Mouse (Mus musculus) MEL (cell line): ENCODE data around the gene Naa16. TPM values are rescaled to one million over a fixed set of nuclear protein-coding genes. Genes with fewer than 3 reads are reported as not detected.

ENCODE experiments used
- DNase-seq: peaks from one replicate; pipeline ENCODE4 v3.0.0; 2011; ENCODE audit warnings: low read depth, low spot score
- H3K27ac ChIP-seq: 2 replicates; pipeline ENCODE4 v1.5.1; 2012; ENCODE audit warnings: low read depth, mild to moderate bottlenecking, control low read depth, low read length, moderate library complexity; ENCODE audit not compliant: control insufficient read depth
- H3K27me3 ChIP-seq, 2 experiments: fragments of 150-350 bp in 1 of 2; sonication (generic) in 1 of 2; 2 replicates each; pipeline ENCODE4 v1.6.1; 2012; ENCODE audit warnings: low read length in 2 of 2, mild to moderate bottlenecking in 2 of 2, improper control_type of control experiment in 1 of 2, moderate library complexity in 1 of 2; ENCODE audit not compliant: insufficient read depth in 2 of 2, control insufficient read depth in 1 of 2
- H3K36me3 ChIP-seq, 2 experiments: 2 replicates each; pipeline ENCODE4 v1.6.1; 2012 to 2014; ENCODE audit warnings: low read length in 2 of 2, improper control_type of control experiment in 1 of 2, inconsistent platforms in 1 of 2, mild to moderate bottlenecking in 1 of 2; ENCODE audit not compliant: insufficient read depth in 2 of 2, control insufficient read depth in 1 of 2
- H3K4me1 ChIP-seq, 2 experiments: fragments of 150-350 bp in 1 of 2; sonication (generic) in 1 of 2; 2 replicates each; pipeline ENCODE4 v1.6.1; 2012; ENCODE audit warnings: low read length in 2 of 2, improper control_type of control experiment in 1 of 2, mild to moderate bottlenecking in 1 of 2; ENCODE audit not compliant: insufficient read depth in 2 of 2, control insufficient read depth in 1 of 2
- H3K4me3 ChIP-seq, 2 experiments: fragments of 150-350 bp in 1 of 2; sonication (generic) in 1 of 2; 2 replicates each; pipeline ENCODE4 v1.5.1; 2012; ENCODE audit warnings: low read depth in 2 of 2, low read length in 2 of 2, mild to moderate bottlenecking in 2 of 2, moderate library complexity in 2 of 2, control low read depth in 1 of 2, improper control_type of control experiment in 1 of 2; ENCODE audit not compliant: control insufficient read depth in 1 of 2, insufficient read depth in 1 of 2
- H3K79me2 ChIP-seq: 2 replicates; pipeline ENCODE4 v1.6.1; 2012; ENCODE audit warnings: mild to moderate bottlenecking, low read length, moderate library complexity; ENCODE audit not compliant: control insufficient read depth, poor library complexity, insufficient read depth
- H3K9ac ChIP-seq: 2 replicates; pipeline ENCODE4 v1.6.1; 2012; ENCODE audit warnings: low read depth, mild to moderate bottlenecking, control low read depth, low read length, moderate library complexity; ENCODE audit not compliant: control insufficient read depth, poor library complexity, severe bottlenecking
- H3K9me3 ChIP-seq: fragments of 150-350 bp; sonication (generic); replicated peaks from 2 replicates; pipeline ENCODE4 v1.6.1; 2012; ENCODE audit warnings: mild to moderate bottlenecking, low read length, improper control_type of control experiment, moderate library complexity; ENCODE audit not compliant: insufficient read depth
- BHLHE40 ChIP-seq: IDR thresholded peaks from 2 replicates; pipeline ENCODE4 v1.6.1; 2012; ENCODE audit warnings: low read depth, mild to moderate bottlenecking, inconsistent platforms, low read length, improper control_type of control experiment, borderline replicate concordance
- E2F4 ChIP-seq: IDR thresholded peaks from 2 replicates; pipeline ENCODE4 v1.6.1; 2011; ENCODE audit warnings: low read depth, low read length, improper control_type of control experiment, borderline replicate concordance
- ELF1 ChIP-seq: IDR thresholded peaks from 2 replicates; pipeline ENCODE4 v1.6.1; 2014; ENCODE audit warnings: low read depth, mild to moderate bottlenecking, inconsistent platforms, low read length, improper control_type of control experiment, moderate library complexity
- ETS1 ChIP-seq: IDR thresholded peaks from 2 replicates; pipeline ENCODE4 v1.6.1; 2012; ENCODE audit warnings: low read depth, mild to moderate bottlenecking, inconsistent platforms, low read length, improper control_type of control experiment, moderate library complexity
- GATA1 ChIP-seq: IDR thresholded peaks from 2 replicates; pipeline ENCODE4 v1.6.1; 2011; ENCODE audit warnings: low read depth, low read length, improper control_type of control experiment
- HCFC1 ChIP-seq: IDR thresholded peaks from 2 replicates; pipeline ENCODE4 v1.6.1; 2012; ENCODE audit warnings: low read depth, mild to moderate bottlenecking, inconsistent platforms, low read length, improper control_type of control experiment, moderate library complexity
- JUND ChIP-seq: IDR thresholded peaks from 2 replicates; pipeline ENCODE4 v1.6.1; 2011; ENCODE audit warnings: low read depth, mild to moderate bottlenecking, improper control_type of control experiment, low read length
- MAX ChIP-seq: IDR thresholded peaks from 2 replicates; pipeline ENCODE4 v1.6.1; 2011; ENCODE audit warnings: low read length, improper control_type of control experiment
- MAZ ChIP-seq: IDR thresholded peaks from 2 replicates; pipeline ENCODE4 v1.6.1; 2012; ENCODE audit warnings: low read depth, mild to moderate bottlenecking, inconsistent platforms, low read length, improper control_type of control experiment
- MXI1 ChIP-seq: IDR thresholded peaks from 2 replicates; pipeline ENCODE4 v1.6.1; 2011; ENCODE audit warnings: mild to moderate bottlenecking, low read depth, low read length, improper control_type of control experiment
- MYB ChIP-seq: IDR thresholded peaks from 2 replicates; pipeline ENCODE4 v1.6.1; 2011; ENCODE audit warnings: mild to moderate bottlenecking, low read depth, low read length, improper control_type of control experiment
- MYC ChIP-seq: IDR thresholded peaks from 2 replicates; pipeline ENCODE4 v1.6.1; 2011; ENCODE audit warnings: low read depth, mild to moderate bottlenecking, low read length, improper control_type of control experiment, moderate library complexity
- NRF1 ChIP-seq: IDR thresholded peaks from 2 replicates; pipeline ENCODE4 v1.6.1; 2014; ENCODE audit warnings: low read depth, mild to moderate bottlenecking, inconsistent platforms, low read length, improper control_type of control experiment, moderate library complexity; ENCODE audit not compliant: poor library complexity, insufficient read depth, severe bottlenecking
- POLR2A ChIP-seq, 2 experiments: IDR thresholded peaks; 2 replicates each; pipeline ENCODE4 v1.6.1; 2011 to 2012; ENCODE audit warnings: low read length in 2 of 2, mild to moderate bottlenecking in 2 of 2, control low read depth in 1 of 2, improper control_type of control experiment in 1 of 2, low read depth in 1 of 2, moderate library complexity in 1 of 2; ENCODE audit not compliant: control insufficient read depth in 1 of 2, insufficient read depth in 1 of 2, poor library complexity in 1 of 2
- POLR2AphosphoS5 ChIP-seq: IDR thresholded peaks from 2 replicates; pipeline ENCODE4 v1.6.1; 2012; ENCODE audit warnings: low read depth, borderline replicate concordance, mild to moderate bottlenecking, inconsistent platforms, low read length, moderate library complexity, mixed read lengths
- RAD21 ChIP-seq: IDR thresholded peaks from 2 replicates; pipeline ENCODE4 v1.6.1; 2011; ENCODE audit warnings: mild to moderate bottlenecking, low read depth, low read length, improper control_type of control experiment
- RCOR1 ChIP-seq: IDR thresholded peaks from 2 replicates; pipeline ENCODE4 v1.6.1; 2012; ENCODE audit warnings: low read depth, mild to moderate bottlenecking, inconsistent platforms, low read length, improper control_type of control experiment
- SIN3A ChIP-seq: IDR thresholded peaks from 2 replicates; pipeline ENCODE4 v1.6.1; 2012; ENCODE audit warnings: low read length, improper control_type of control experiment, inconsistent platforms
- USF1 ChIP-seq: IDR thresholded peaks from 2 replicates; pipeline ENCODE4 v1.6.1; 2014; ENCODE audit warnings: low read depth, mild to moderate bottlenecking, inconsistent platforms, low read length, improper control_type of control experiment, moderate library complexity
- ZMIZ1 ChIP-seq: IDR thresholded peaks from 2 replicates; pipeline ENCODE4 v1.6.1; 2012; ENCODE audit warnings: low read depth, mild to moderate bottlenecking, inconsistent platforms, low read length, improper control_type of control experiment, moderate library complexity
- ZNF384 ChIP-seq: IDR thresholded peaks from 2 replicates; pipeline ENCODE4 v1.6.1; 2012; ENCODE audit warnings: low read depth, mild to moderate bottlenecking, inconsistent platforms, low read length, improper control_type of control experiment
- polyA plus RNA-seq, 2 experiments: library from polyadenylated mRNA; stranded (reverse) in 1 of 2; unstranded in 1 of 2; fragments of >175 nt in 1 of 2; fragments of >200 nt in 1 of 2; gene quantifications; 2 replicates each; pipeline versions ENCODE4 v1.2.1 to v1.2.4; 2012; ENCODE audit warnings: low replicate concordance in 2 of 2, low read depth in 1 of 2; ENCODE audit not compliant: insufficient read length in 2 of 2, insufficient read depth in 1 of 2, missing spikeins in 1 of 2
- total RNA-seq: library from RNA; depleted of rRNA; stranded (reverse); fragments of 300-350 nt; gene quantifications from 2 replicates; pipeline ENCODE4 v1.2.3, GENCODE M21; 2012

Naa16 gene
- total and polyA plus RNA-seq, 3 experiments = 22.4 to 51.6 TPM; not detected in 1

- H3K9ac ChIP-seq = no peak overlapping the region
- no peaks in the 10 kb centered on the region for H3K9me3 ChIP-seq
- TF ChIP-seq RCOR1 = no peak
- no peak for TF ChIP-seq BHLHE40
- no peak for TF ChIP-seq SIN3A
- no peak for TF ChIP-seq ETS1
- TF ChIP-seq ZNF384 = no peak
- TF ChIP-seq HCFC1 = no peak
- no peaks in the 10 kb centered on the region for H3K36me3 ChIP-seq
- no peak overlapping the region for H3K27ac ChIP-seq
- no peaks in the 10 kb centered on the region for H3K79me2 ChIP-seq
- no peaks in the 10 kb centered on the region for H3K4me1 ChIP-seq
- no peak for DNase-seq
- H3K4me3 ChIP-seq = no peak overlapping the region
- H3K27me3 ChIP-seq = no peaks in the 10 kb centered on the region
These were observed 29.6 kb upstream of the Naa16 start for GRCm38 (mm10) chr14:79420083-79420685.

GRCm38 (mm10) chr14:79413121-79413520 is 22.5 kb upstream of the Naa16 start:
- Histone ChIP-seq H3K27me3 (no peaks in the 10 kb centered on the region), H3K4me3 (no peak overlapping the region), H3K4me1 (no peaks in the 10 kb centered on the region), H3K36me3 (no peaks in the 10 kb centered on the region), H3K9me3 (no peaks in the 10 kb centered on the region), H3K79me2 (no peaks in the 10 kb centered on the region), H3K27ac (no peak overlapping the region), H3K9ac (no peak overlapping the region)
- DNase-seq = no peak
- TF ChIP-seq NRF1 = no peak
- TF ChIP-seq POLR2AphosphoS5 = no peak
- TF ChIP-seq E2F4 = no peak
- TF ChIP-seq MYC = no peak
- no peak for TF ChIP-seq SIN3A
- TF ChIP-seq MAZ = no peak
- no peak for TF ChIP-seq MYB
- TF ChIP-seq BHLHE40 = no peak

GRCm38 (mm10) chr14:79410662-79411061 is 20.1 kb upstream of the Naa16 start:
- Histone ChIP-seq H3K4me1 (no peaks in the 10 kb centered on the region), H3K27me3 (no peaks in the 10 kb centered on the region), H3K27ac (no peak overlapping the region), H3K36me3 (no peaks in the 10 kb centered on the region), H3K9me3 (no peaks in the 10 kb centered on the region), H3K9ac (no peak overlapping the region), H3K4me3 (no peak overlapping the region), H3K79me2 (no peaks in the 10 kb centered on the region)
- no peak for TF ChIP-seq SIN3A
- peak; percentile 47; the same call in 1 of the 2 replicates for TF ChIP-seq RCOR1
- no peak for TF ChIP-seq JUND
- no peak for TF ChIP-seq USF1
- no peak for TF ChIP-seq NRF1
- TF ChIP-seq MAX = no peak
- no peak for TF ChIP-seq MYC
- TF ChIP-seq RAD21 = no peak
- no peak for TF ChIP-seq E2F4
- no peak for TF ChIP-seq POLR2AphosphoS5
- TF ChIP-seq GATA1 = 0 out of 2 replicates have a peak, but pooled peaks have one; percentile 39
- no peak for TF ChIP-seq MXI1
- no peak for TF ChIP-seq POLR2A (IDR thresholded peaks at IDR 0.05; ENCODE audit: control insufficient read depth in 1 of 2, insufficient read depth in 1 of 2, low read depth in 1 of 2, low read length in 2 of 2, poor library complexity in 1 of 2)
- no peak for TF ChIP-seq ZMIZ1
- no peak for TF ChIP-seq ELF1
- TF ChIP-seq MAZ = no peak
- no peak for DNase-seq
